20 mouse cellular contexts compared by ENCODE assay signal in genomic region chr16:10952071-10952470, GRCm38 (mm10).
DNase-seq lines count a peak whose midpoint lies in the region; ATAC-seq and TF ChIP-seq lines count a peak whose summit lies in the region.
"Had no signal": no experiment of that assay in that cellular context is flagged by ENCODE, and none has a peak within 500 bp of the region (broad histone marks: within the 10 kb centered on the region; RNA-seq: fewer than 3 reads in every experiment).

No protein-coding gene starts in this region.

- TF ChIP-seq POLR2A in liver, adult 2 months (IDR thresholded peaks at IDR 0.05; ENCODE audit: extremely low read depth, insufficient read depth, low read length) = no peak

- no peak for ATAC-seq in forebrain, embryonic 13.5 days
- no peak for ATAC-seq in forebrain, postnatal 0 days
- no peak for ATAC-seq in heart, embryonic 15.5 days (replicated peaks; ENCODE audit: insufficient number of reproducible peaks, insufficient read depth, low FRiP score, low read depth)
- ATAC-seq: Patski had no signal

- no peak for TF ChIP-seq CTCF in forebrain, postnatal 0 days (IDR thresholded peaks at IDR 0.05; ENCODE audit: low read depth)
- no peak for TF ChIP-seq CTCF in liver, adult 2 months (IDR thresholded peaks at IDR 0.05; ENCODE audit: low read depth, low read length)

- no peaks in the 10 kb centered on the region; the same call in 1 of the 2 replicates for H3K36me3 ChIP-seq in forebrain, embryonic 13.5 days (ENCODE audit: poor library complexity, severe bottlenecking)
- no peaks in the 10 kb centered on the region for H3K36me3 ChIP-seq in forebrain, postnatal 0 days (ENCODE audit: insufficient read depth)
- 0 out of 2 replicates have a peak, but pooled peaks cover 3% of the 10 kb centered on the region for H3K36me3 ChIP-seq in heart, embryonic 15.5 days
- H3K36me3 ChIP-seq in liver, adult 2 months (ENCODE audit: control insufficient read depth, insufficient read depth, low read length) = no peaks in the 10 kb centered on the region
- peaks cover 17% of the 10 kb centered on the region; the same call in 1 of the 2 replicates for H3K36me3 ChIP-seq in embryonic facial prominence, embryonic 10.5 days (replicated peaks)
- H3K36me3 ChIP-seq: embryonic facial prominence, embryonic 15.5 days; limb, embryonic 15.5 days; liver, embryonic 15.5 days; midbrain, embryonic 12.5 days had no signal

- H3K9ac ChIP-seq in forebrain, embryonic 13.5 days = no peak overlapping the region
- H3K9ac ChIP-seq in forebrain, postnatal 0 days = no peak overlapping the region
- H3K9ac ChIP-seq in heart, embryonic 15.5 days = no peak overlapping the region
- no peak overlapping the region for H3K9ac ChIP-seq in liver, adult 2 months (ENCODE audit: low read depth, low read length)
- H3K9ac ChIP-seq: embryonic facial prominence, embryonic 15.5 days; limb, embryonic 15.5 days; liver, embryonic 15.5 days; lung, embryonic 14.5 days; midbrain, embryonic 12.5 days had no signal

- H3K27me3 ChIP-seq in forebrain, embryonic 13.5 days = no peaks in the 10 kb centered on the region
- no peaks in the 10 kb centered on the region for H3K27me3 ChIP-seq in forebrain, postnatal 0 days (ENCODE audit: insufficient read depth, low read length)
- H3K27me3 ChIP-seq in heart, embryonic 15.5 days = no peaks in the 10 kb centered on the region
- no peaks in the 10 kb centered on the region for H3K27me3 ChIP-seq in liver, adult 2 months (ENCODE audit: control insufficient read depth, insufficient read depth, low read length)
- no peaks in the 10 kb centered on the region for H3K27me3 ChIP-seq in embryonic facial prominence, embryonic 10.5 days (replicated peaks; ENCODE audit: low read depth, poor library complexity, severe bottlenecking)
- H3K27me3 ChIP-seq: embryonic facial prominence, embryonic 15.5 days; limb, embryonic 15.5 days; liver, embryonic 15.5 days; midbrain, embryonic 12.5 days; Patski had no signal

- H3K4me3 ChIP-seq in forebrain, embryonic 13.5 days = no peak overlapping the region
- no peak overlapping the region for H3K4me3 ChIP-seq in forebrain, postnatal 0 days (ENCODE audit: low read depth, low read length)
- no peak overlapping the region for H3K4me3 ChIP-seq in heart, embryonic 15.5 days
- H3K4me3 ChIP-seq in liver, adult 2 months (ENCODE audit: insufficient read depth, low read depth, low read length) = no peak overlapping the region
- no peak overlapping the region for H3K4me3 ChIP-seq in embryonic facial prominence, embryonic 10.5 days
- H3K4me3 ChIP-seq: embryonic facial prominence, embryonic 15.5 days; limb, embryonic 10.5 days; limb, embryonic 15.5 days; liver, embryonic 15.5 days; midbrain, embryonic 12.5 days had no signal

- no peaks in the 10 kb centered on the region for H3K9me3 ChIP-seq in forebrain, embryonic 13.5 days (replicated peaks)
- H3K9me3 ChIP-seq in forebrain, postnatal 0 days (ENCODE audit: low read length) = no peaks in the 10 kb centered on the region
- H3K9me3 ChIP-seq in heart, embryonic 15.5 days (replicated peaks) = no peaks in the 10 kb centered on the region
- H3K9me3 ChIP-seq in embryonic facial prominence, embryonic 10.5 days = no peaks in the 10 kb centered on the region
- H3K9me3 ChIP-seq: embryonic facial prominence, embryonic 15.5 days; limb, embryonic 10.5 days; limb, embryonic 15.5 days; liver, embryonic 15.5 days; midbrain, embryonic 12.5 days had no signal

- peaks cover 11% of the 10 kb centered on the region for H3K4me1 ChIP-seq in forebrain, embryonic 13.5 days
- H3K4me1 ChIP-seq in forebrain, postnatal 0 days (ENCODE audit: insufficient read depth) = 0 out of 2 replicates have a peak, but pooled peaks cover under 1% of the 10 kb centered on the region
- H3K4me1 ChIP-seq in heart, embryonic 15.5 days (replicated peaks) = 0 out of 2 replicates have a peak, but pooled peaks cover 4% of the 10 kb centered on the region
- H3K4me1 ChIP-seq in liver, adult 2 months (ENCODE audit: control insufficient read depth, insufficient read depth, low read length) = peaks cover 15% of the 10 kb centered on the region
- H3K4me1 ChIP-seq in embryonic facial prominence, embryonic 10.5 days = peaks cover 11% of the 10 kb centered on the region
- H3K4me1 ChIP-seq: liver, embryonic 15.5 days had no signal

- no peak overlapping the region for H3K4me2 ChIP-seq in forebrain, embryonic 13.5 days
- no peak overlapping the region for H3K4me2 ChIP-seq in forebrain, postnatal 0 days (ENCODE audit: low read depth)
- H3K4me2 ChIP-seq in heart, embryonic 15.5 days = no peak overlapping the region
- H3K4me2 ChIP-seq: embryonic facial prominence, embryonic 15.5 days; heart, embryonic 11.5 days; limb, embryonic 15.5 days; liver, embryonic 15.5 days; lung, embryonic 14.5 days; midbrain, embryonic 12.5 days had no signal

- DNase-seq in forebrain, postnatal 0 days = no peak
- DNase-seq in heart, adult 9 months (ENCODE audit: low spot score in 2 of 2) = no peak
- peak; percentile 66 for DNase-seq in liver, adult 2 months (ENCODE audit: extremely low read depth, low read depth, low spot score)
- no peak for DNase-seq in liver
- no peak for DNase-seq in embryonic facial prominence, embryonic 10.5 days (ENCODE audit: low spot score)
- DNase-seq in right cerebral cortex, postnatal 10 days (ENCODE audit: low spot score in 2 of 2) = no peak
- DNase-seq: layer of hippocampus, adult 9-11 months; right cerebral cortex, adult 18-20 months; thymus, adult 2 months; thymus, postnatal 36 days had no signal

- 0 out of 2 replicates have a peak overlapping the region, but pooled peaks have one; percentile 17 for H3K27ac ChIP-seq in forebrain, embryonic 13.5 days
- no peak overlapping the region for H3K27ac ChIP-seq in forebrain, postnatal 0 days (ENCODE audit: low read depth, low read length)
- peak overlapping the region; percentile 0; the same call in 1 of the 2 replicates for H3K27ac ChIP-seq in heart, embryonic 15.5 days
- no peak overlapping the region for H3K27ac ChIP-seq in liver, adult 2 months (replicated peaks; ENCODE audit: insufficient read depth, low read depth, low read length)
- H3K27ac ChIP-seq in embryonic facial prominence, embryonic 10.5 days (replicated peaks) = peak overlapping the region; percentile 30; the same call in 1 of the 2 replicates
- H3K27ac ChIP-seq: embryonic facial prominence, embryonic 15.5 days; limb, embryonic 10.5 days; limb, embryonic 15.5 days; liver, embryonic 15.5 days; midbrain, embryonic 12.5 days had no signal

- no peaks in the 10 kb centered on the region for H3K79me2 ChIP-seq in liver, adult 2 months (ENCODE audit: control insufficient read depth, insufficient read depth, low read length)

- 54% methylated on average over 2 of the region's 2 CpGs for WGBS in forebrain, embryonic 13.5 days
- 51% methylated on average over 2 of the region's 2 CpGs for WGBS in forebrain, postnatal 0 days
- 40% methylated on average over 2 of the region's 2 CpGs for WGBS in heart, embryonic 15.5 days
- WGBS in liver, adult 2 months = 15% methylated on average over 2 of the region's 2 CpGs
- 75% methylated on average over 2 of the region's 2 CpGs for WGBS in embryonic facial prominence, embryonic 10.5 days

Comparison
In these comparisons a context has a peak if more than half of its experiments do, and no peak if none do; other contexts are left out.
1. H3K27ac ChIP-seq: peak in forebrain, embryonic 13.5 days (single experiment), heart, embryonic 15.5 days (single experiment) and embryonic facial prominence, embryonic 10.5 days (single experiment); none in forebrain, postnatal 0 days (single experiment) and liver, adult 2 months (single experiment).